In genomic region chr1:60669048-60669447, GRCm38 (mm10) we compare ENCODE assay signal across 9 mouse cellular contexts. TPM values are rescaled to one million over a fixed set of nuclear protein-coding genes. Genes with fewer than 3 reads are reported as not detected.
DNase-seq lines count a peak whose midpoint lies in the region; ATAC-seq and TF ChIP-seq lines count a peak whose summit lies in the region.
"Had no signal": no experiment of that assay in that cellular context is flagged by ENCODE, and none has a peak within 500 bp of the region (broad histone marks: within the 10 kb centered on the region; RNA-seq: fewer than 3 reads in every experiment).

No protein-coding gene starts in this region.

- peak overlapping the region; percentile 21 for H3K4me3 ChIP-seq in bone marrow, adult 2 months (replicated peaks; ENCODE audit: control insufficient read depth, low read depth, low read length)
- no peak overlapping the region for H3K4me3 ChIP-seq in liver, embryonic 12.5 days

- no peak overlapping the region for H3K27ac ChIP-seq in bone marrow, adult 2 months (ENCODE audit: control insufficient read depth, insufficient read depth, low read depth, low read length, poor library complexity)
- peak overlapping the region; percentile 64 for H3K27ac ChIP-seq in liver, embryonic 12.5 days

- intact Hi-C loops in heart, postnatal 14 days (cut with DNase I) = loop anchor here (2.0 to 5.0 kb wide), 2 partner anchors 46 to 188 kb away; no protein-coding TSS in a partner anchor

- no peak for TF ChIP-seq CTCF in bone marrow, adult 2 months (IDR thresholded peaks at IDR 0.05; ENCODE audit: control insufficient read depth, insufficient read depth, low read length)

- no peak overlapping the region for H3K9ac ChIP-seq in liver, embryonic 12.5 days

- DNase-seq in gastrocnemius, adult 18-20 months (ENCODE audit: low spot score) = peak; percentile 75
- no peak for DNase-seq in gastrocnemius, postnatal 4 days (ENCODE audit: low spot score in 2 of 2)
- DNase-seq in heart, postnatal 14 days = peak; percentile 30 to 46
- no peak for DNase-seq in ovary, postnatal 36 days (ENCODE audit: low spot score)
- DNase-seq in right cerebral cortex, adult 18-20 months = no peak
- DNase-seq: spleen, adult 18-20 months had no signal

- ATAC-seq in liver, embryonic 12.5 days = peak; percentile 55; the same call in 1 of the 2 replicates
- no peak for ATAC-seq in frontal cortex, adult (ENCODE audit: low TSS enrichment)

- TF ChIP-seq POLR2A in bone marrow, adult 2 months (IDR thresholded peaks at IDR 0.05; ENCODE audit: borderline replicate concordance, control insufficient read depth, low read depth, low read length) = no peak

- H3K9me3 ChIP-seq in liver, embryonic 12.5 days (replicated peaks) = no peaks in the 10 kb centered on the region

- WGBS in bone marrow, adult 2 months = 19% methylated on average over 9 of the region's 9 CpGs
- WGBS in liver, embryonic 12.5 days (ENCODE audit: insufficient replicate concordance) = 38% methylated on average over 9 of the region's 9 CpGs

- no peak overlapping the region for H3K4me2 ChIP-seq in liver, embryonic 12.5 days

- H3K4me1 ChIP-seq in bone marrow, adult 2 months (ENCODE audit: control insufficient read depth, insufficient read depth, low read length) = no peaks in the 10 kb centered on the region; the same call in 1 of the 2 replicates
- peaks cover 11% of the 10 kb centered on the region; the same call in 1 of the 2 replicates for H3K4me1 ChIP-seq in liver, embryonic 12.5 days

- no peaks in the 10 kb centered on the region for H3K27me3 ChIP-seq in liver, embryonic 12.5 days (replicated peaks)

- H3K36me3 ChIP-seq in liver, embryonic 12.5 days = no peaks in the 10 kb centered on the region

RNA-seq across cellular contexts. Expression of gene Cd28, which starts 47.6 kb away (rescaled TPM):
- total RNA-seq in gastrocnemius, adult 18-20 months (2021) = 1 to 10 TPM; 2.2 to 2.9 TPM
- 1 to 10 TPM; 2.3 TPM for total RNA-seq in gastrocnemius, postnatal 4 days (2021)
- 0.38 and 0.45 TPM in 2 replicates for polyA plus RNA-seq in bone marrow, adult 2 months (2011; ENCODE audit: insufficient read depth, insufficient read length, low replicate concordance, missing spikeins)
- 1 to 10 TPM; 6.7 to 7.6 TPM for total RNA-seq in heart, postnatal 14 days (2021)
- polyA plus RNA-seq in liver, embryonic 12.5 days (2016; fragmentation: Nextera tagmentation; extraction: Ambion mirVana) = 0.04 and 0.12 TPM in 2 replicates

Comparison
In these comparisons a context has a peak if more than half of its experiments do, and no peak if none do; other contexts are left out.
1. DNase-seq: peak in gastrocnemius, adult 18-20 months (single experiment) and heart, postnatal 14 days (2 of 2); none in gastrocnemius, postnatal 4 days (0 of 2), ovary, postnatal 36 days (single experiment) and right cerebral cortex, adult 18-20 months (single experiment).